Mouse (Mus musculus) left cerebral cortex, adult 18-20 months (tissue): ENCODE data around the gene Fem1b. TPM values are rescaled to one million over a fixed set of nuclear protein-coding genes. Genes with fewer than 3 reads are reported as not detected.
A peak's percentile ranks its signal among the peaks of the same experiment; 100 is the strongest.
"Not testable (repeated sequence)": the region's sequence is repeated elsewhere in the genome, so short reads cannot be mapped to it uniquely, and the experiment has no call there.

Source experiments
- DNase-seq, 2 experiments: peaks; one replicate each; pipeline ENCODE4 v3.0.0; 2021 to 2022; ENCODE audit warnings: low spot score in 2 of 2, mixed read lengths in 1 of 2
- total RNA-seq, 2 experiments: library from RNA; stranded (reverse); gene quantifications; 2 replicates each; pipeline ENCODE4 v1.2.3; 2021

Fem1b gene
- total RNA-seq, 2 experiments from 2014 or later: 109 to 114 TPM

DNA sequence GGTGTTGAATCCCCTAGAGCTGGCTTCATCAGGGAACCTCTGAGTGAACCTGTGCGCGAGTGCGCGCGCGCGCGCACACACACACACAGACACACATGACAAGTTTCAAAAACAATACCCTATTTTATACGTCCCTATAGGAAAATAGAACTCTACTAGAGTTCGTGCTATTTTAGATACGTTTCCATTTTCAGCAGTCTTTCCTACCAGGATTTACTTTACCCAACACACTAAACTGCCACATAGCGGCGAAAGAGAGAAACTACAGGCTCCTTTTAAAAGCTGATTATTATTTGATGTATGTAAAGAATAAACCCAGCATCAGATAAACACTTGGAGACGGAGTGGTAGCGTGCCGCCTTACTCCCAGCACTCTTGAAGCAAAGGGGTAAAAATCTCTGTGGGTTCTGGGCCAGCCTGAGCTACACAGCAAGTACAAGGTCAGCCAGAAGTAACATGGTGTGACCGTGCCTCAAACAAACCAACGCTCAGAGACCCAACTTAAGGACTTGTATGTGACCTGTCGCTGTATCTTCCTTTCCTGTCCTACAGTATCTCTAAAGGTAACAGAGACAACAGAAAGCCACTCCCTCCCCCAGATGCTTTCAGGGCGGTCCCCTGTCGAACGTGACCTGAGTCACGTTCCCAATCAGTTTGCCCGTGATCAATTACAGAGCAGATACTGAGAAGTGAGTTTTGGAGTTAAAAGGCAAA is 16.4 kb upstream of the Fem1b start:
- DNase-seq: peak in 1 of 2 experiments; percentile 35

DNA sequence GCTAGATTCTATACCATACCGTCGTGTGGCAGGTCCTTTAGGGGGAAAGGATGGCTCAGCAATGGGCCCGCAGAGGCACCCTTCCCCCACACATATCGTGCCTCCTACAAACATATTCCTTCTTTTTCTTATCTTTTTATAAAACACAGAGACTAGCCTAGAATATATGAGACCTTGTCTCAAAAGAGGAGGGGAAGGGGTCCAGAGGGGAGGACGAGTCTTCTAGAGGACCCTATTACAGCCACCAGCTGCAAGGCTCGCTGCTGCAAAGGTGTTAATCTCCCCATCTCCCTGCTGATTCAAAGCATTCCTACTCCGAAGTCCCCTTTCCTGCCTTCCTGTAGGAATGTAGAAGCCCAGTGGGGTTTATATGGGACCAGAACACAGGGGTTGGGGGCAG is 14.7 kb upstream of the Fem1b start:
- no peak for DNase-seq

DNA sequence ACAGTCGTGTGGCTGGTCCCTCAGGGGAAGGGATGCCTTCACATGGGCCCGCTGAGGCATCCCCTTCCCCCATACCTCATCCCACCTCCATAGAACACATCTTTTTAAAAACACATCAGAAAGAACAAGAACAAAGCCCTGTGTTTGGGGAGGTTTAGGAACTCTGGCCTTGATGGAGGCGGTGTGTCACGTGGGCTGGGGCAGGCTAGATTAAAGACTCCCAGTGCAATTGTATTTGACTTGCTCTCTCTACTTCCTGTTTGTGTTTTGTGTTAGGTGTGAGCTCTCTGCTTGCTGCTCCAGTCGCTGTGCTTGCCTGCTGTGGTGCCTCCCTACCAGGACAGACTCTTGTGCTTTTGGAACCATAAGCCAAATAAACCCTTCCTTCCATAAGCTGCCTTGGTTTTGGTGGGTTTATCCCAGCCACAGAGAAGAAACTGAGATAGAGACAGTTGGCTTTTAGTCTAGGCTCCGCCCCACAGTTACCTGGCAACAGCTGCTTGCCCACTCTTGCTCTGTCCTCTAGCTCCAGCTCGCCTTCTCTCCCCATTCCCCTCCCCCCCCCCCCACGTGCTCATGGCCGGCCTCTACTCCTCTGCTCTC is 14.2 kb upstream of the Fem1b start:
- DNase-seq: no peak

DNA sequence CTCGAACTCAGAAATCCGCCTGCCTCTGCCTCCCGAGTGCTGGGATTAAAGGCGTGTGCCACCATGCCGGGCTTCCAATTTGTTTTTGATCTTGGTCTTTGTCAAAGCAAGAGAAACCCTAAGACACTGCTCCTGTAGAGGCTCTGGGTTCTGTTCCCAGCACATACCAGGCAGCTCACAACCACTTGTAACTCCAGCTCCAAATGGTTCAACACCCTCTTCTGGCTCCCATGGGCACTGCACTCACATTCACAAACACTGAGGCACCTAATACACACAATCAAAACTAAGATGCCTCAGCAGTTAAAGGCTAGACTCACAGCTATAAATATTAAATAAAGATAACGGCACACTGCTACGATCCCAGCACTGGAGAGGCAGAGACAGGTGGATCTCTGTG is 10.1 kb upstream of the Fem1b start:
- no peak for DNase-seq

DNA sequence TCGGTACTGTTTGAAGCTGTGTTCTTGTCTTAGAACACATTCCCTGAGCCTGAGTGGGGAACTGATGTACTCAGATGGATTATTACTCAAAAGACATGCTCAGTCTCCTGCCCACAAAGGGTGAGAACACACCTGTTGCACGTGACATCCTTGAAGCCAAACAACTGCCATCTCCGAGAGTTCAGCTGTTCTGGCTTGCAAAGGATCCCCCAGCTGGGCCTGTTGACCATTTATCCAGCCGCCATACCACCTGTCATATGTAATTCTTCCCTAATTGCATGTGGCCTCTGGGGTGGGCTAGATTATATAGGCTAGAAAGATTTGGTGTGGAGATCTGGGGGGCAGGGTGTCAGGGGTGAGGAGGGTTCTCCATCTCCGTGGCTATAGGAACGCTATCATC is 9.1 kb upstream of the Fem1b start:
- DNase-seq: no peak

DNA sequence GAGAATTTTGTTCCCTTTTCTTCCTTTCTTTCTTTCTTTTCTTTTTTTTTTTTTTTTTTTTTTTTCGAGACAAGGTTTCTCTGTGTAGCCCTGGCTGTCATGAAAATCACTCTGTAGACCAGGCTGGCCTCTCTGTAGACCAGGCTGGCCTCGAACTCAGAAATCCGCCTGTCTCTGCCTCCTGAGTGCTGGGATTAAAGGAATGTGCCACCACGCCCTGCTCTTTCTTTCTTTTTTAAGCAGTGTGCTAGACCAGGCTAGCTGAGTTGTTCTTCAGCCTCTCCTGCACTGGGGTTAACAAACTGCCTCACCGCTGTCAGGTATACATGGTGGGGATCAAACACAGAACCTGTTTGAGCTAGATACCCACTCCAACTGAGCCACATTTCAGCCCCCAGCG is 8.2 kb upstream of the Fem1b start:
- not testable (repeated sequence) for DNase-seq

DNA sequence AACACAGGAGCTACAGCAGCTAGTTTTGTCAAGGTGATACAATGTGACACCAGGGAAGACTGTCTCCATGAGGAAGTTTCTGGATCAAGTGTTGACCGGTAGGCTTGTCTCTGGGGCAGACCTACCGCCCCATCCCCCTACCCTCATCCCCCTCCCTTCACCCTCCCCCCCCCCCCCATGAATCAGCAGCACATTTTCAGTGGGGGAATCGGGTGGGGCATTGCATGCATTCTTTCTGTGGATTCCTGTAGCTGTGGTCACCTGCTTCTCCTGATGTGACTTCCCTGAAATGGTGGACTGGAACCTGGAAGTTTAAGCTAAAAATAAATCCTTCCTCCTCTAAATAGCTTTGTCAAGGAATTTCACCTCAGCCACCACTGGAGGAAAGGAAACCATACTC is 7.8 kb upstream of the Fem1b start:
- no peak for DNase-seq

DNA sequence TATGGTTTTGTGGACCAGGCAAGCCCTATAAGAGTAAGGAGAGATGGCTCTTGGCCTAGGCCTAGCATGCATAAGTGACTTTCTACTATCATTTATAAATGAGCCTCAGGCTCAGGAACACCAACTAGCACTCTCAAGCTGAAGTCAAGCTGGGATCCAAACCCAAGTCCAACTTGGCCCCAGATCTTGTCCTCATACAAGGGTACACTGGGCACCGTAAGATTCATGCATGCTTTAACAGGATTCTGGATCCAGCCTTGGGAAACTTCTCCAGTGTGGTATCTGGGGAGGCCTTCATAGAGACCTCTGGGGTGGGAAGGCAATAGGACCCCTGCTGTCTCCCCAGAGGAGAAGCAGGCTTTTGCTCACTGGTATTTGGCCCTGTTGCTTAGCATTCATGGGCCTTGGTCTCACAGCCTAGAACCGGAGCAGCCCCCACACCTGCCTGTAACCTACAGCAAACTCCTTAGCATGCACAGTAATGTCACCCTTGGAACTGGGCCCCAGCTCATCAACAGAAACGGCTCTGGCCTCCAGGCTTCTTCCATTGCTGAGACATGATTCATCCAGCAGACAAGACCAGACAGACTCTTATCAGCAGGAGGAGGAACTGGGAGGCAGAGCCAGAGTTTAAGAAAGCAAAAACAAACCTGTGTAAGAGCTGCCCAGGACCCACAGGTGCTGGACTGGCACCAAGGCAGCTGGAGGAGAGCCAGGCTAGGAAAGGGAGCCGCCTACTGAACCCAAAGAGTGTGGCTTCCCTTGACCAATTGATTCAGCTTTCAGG is 6.3 kb upstream of the Fem1b start:
- DNase-seq: no peak

DNA sequence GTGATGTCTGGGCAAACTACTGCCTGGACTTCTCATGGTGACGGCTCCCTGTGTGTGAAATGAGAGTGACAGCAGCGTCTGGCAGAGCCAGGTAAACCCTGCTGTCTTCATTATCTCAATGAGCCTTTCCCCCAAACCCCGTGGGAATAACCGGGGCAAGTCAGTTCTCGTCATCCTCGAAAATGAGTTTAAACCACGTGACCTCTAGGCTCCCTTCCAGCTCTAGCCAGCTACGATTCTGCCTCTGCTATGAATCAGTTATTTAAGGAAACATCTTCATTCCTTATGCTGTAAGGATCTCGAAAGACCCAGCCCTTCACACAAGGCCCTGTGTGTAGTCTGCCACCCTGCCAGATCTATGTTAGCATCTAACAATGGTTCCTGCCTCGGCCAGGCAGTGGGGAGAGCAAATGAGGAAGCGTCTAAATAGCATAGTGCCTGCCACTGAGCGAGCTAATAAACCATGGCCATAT is 5.4 kb upstream of the Fem1b start:
- peak; percentile 32 to 51 for DNase-seq

DNA sequence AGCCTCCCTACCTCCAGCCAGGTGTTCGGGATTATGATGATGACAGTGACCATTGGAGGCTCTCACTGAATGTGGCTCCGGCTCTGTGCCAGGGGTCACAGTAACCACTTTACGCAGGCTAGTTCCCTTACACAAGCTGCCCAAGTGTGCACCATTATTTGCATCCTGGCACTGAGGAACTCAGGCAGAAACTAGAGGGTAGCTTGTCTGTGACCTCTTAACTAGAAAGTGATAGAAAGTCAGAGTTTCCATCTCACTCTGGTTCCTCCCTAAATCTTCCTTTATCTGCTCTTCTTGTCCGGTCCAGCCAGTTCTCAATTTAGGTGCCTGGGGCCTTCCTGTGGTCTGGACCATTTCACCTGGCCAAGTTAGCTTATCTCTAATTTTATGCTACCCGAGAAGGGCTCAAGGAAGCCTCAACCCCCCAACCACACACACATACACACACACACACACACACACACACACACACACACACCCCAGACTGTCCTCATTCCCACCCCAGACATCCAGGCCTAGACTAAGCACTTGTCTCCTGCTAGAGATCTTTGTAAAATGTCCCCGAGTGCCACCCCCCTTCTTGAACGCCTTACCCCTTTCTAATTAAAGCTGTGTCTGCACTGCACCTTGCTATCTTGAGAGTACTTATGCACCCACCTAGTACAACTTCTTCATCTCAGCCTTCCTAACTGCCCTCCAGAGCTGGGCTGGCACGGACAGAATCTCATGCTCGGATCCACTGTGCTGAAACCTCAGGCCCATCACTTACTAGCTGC is 4.8 kb upstream of the Fem1b start:
- no peak for DNase-seq

DNA sequence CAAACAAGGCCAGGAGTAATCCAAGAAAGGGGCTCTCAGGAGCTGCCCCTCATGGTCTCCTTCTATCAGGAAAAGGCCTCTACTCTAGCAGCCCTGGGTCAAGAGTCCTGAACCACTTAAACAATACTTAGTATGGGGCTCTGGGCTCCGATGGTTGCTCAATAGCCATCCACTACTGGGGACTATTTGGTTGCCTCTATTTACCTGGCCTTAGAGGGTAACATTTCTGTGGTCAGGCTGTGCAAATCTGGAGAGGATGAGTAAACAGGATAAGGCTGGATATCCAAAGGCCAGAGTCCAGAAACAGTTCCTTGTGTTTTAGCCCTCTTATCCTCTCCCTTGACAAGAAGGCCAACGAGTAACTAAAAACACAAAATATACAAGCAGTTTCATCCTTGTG is 3.0 kb upstream of the Fem1b start:
- no peak for DNase-seq

DNA sequence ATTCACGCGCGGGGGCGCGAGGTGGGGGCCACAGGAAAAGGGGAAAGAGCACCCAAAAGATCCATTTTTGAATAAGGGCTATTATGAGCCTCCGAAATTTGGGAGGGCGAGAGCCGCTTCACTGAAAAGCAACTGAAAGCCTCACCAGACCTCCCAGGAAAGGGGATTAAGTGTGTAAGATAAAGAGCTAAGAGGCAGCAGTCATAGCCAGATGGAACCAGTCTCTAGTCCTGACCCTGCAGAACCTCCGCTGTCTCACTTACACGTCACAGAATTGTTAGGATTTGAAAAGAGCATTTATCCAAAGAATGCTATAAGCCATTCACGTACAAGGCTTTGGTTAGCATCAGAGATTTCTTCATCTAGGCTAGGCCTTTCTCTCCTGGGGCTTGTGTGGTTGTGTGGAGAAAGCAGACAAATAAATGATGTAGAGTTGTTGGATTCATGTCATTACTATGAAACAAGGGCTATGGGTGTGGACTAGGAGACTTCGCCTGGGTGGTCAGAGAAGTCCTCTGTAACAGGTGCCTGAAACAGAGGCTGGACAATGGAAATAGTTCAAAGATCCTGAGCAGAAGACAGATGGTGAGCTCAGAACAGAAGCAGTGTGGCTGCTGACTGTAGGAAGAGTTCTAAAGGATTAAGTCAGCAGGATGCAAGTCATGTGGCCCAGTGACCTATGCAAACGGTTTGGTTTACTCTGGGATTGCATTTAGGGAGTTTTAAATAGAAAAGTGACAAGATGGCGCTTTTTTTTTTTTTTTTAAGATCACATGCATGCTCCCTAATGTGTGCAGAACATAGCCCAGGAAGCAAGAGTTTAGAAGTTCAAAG is 699 bp upstream of the Fem1b start:
- no peak for DNase-seq

DNA sequence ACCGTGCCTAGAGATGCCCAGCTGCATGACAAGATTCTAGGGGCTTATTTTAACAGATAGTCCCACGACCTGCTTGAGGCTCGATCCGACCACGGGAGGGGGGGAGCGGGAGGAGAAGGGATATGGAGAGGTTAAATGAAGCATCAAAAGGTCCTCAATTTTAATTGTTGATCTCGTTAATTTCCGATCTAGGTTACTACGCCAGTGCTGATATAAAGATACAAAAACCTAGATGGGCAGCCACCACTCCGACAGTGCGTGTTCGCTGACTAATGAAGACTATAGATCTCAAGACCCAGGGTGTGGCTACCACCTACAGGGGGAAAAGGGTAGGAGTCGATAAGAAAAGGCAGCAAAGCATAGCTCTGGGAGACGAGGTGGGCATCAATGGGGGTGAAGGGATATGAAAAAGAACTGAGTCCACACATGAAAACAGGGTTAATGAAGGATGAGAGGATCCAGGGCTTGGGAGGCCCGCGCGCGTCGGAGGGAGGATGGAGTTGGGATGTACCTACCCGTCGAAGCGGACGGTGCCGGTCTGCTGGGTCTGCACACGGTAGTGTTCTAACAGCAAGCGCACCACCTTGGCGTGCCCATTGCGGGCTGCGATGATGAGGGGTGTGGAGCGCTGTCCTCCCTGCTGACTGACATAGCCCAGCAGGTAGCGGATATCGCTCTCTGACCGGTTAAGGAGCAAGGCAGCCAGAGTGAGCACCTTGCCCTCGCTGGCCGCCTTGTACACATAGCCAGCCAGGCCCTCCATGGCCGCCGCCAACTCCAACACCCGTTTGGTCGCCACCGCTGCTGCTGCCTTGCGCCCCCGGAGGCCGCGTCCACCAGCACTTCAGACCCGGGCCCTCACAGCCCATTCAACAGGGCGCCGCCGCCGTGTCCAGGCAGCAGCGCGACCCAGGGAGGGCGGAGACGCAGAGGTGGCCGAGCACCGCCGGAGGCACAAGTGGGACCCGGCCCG is 905 bp downstream of the Fem1b start:
- no peak for DNase-seq

DNA sequence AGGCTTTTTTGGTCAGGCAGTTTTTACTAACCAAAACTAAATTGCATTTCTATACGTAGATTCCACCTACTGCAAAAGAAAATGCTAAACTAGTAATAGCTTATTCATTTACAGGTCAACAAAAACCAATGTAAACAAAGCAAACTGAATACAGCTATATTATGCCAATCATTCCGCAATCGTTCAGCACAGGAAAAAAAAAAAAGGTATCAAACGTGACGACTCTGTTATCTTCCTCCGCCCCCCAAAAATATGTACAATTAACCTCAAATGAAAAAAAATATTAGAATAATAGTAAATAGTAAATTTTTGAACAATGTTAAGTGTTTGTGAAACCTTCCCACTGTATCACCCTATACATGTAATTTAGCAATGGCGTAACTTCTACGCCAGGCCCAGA is 1.6 kb downstream of the Fem1b start:
- DNase-seq: no peak

DNA sequence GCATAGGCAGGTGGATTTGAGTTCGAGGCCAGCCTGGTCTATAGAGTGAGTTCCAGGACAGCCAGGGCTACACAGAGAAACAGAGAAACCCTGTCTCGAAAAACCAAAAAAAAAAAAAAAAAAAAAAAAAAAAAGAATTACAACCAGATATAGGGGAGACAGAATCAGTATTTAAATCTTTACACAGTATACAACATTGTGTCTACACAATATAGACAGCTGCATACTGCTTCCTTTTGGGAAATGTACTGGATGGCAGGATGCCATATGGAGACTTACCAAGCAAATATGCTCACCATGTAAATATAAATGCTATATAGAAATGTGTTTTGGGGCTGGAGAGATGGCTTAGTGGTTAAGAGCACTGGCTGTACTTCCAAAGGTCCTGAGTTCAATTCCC is 12.5 kb downstream of the Fem1b start:
- not testable (repeated sequence) for DNase-seq

DNA sequence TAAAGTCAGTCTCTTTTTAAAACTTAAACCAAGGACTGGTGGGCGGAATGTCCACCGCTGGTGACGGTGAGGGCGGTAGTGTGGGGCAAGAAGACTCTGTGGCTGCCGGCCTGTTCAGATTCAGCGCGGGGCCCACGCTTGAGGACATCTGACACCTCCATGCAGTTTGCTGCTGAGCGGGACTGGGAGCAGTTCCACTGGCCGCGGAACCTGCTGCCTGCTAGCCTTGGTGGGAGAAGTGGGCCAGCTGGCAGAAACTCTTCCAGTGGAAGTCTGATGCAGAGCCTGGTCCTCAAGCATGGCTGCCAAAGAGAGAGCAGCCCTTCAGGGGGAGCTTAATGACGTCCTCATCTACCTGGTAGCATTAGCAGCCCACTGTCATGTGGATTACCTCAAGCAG is 21.9 kb downstream of the Fem1b start:
- peak in 1 of 2 experiments; percentile 51 for DNase-seq

DNA sequence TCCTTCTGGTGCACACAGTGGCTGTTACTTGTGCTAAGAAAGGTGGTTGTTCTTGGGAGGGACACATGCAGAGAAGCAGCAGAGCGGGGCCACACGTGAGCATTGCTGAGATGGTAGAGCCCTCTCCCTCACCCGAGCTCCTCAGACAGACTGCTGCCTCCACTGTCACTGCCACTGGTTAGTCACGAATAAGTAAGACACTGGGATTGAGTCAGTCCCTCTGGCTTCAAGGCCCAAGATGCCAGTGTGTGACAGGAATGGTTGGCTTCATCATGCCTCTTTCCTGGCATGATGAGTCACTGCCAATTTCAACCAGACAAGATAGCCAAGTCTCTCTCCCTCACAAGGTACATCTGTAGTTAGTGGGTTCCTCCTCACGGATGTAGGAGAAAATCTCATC is 25.0 kb downstream of the Fem1b start:
- no peak for DNase-seq

DNA sequence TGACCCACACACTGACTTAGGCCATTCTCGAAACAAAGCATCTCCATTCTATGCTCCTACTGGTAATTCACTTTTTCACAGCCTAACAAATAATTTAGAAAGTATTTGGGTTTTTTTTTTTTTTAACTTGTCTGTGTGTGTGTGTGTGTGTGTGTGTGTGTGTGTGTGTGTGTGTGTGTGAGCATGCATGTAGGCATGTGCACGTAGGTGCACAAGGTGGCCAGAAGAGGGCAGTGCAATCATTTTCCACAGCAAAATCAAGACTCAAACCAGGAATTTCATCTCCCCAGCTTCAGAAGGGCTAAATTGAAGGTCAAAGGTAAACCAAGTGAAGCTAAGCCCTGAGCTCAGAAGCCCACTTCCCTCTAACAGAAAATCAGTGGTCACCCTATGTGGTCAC is 27.5 kb downstream of the Fem1b start:
- no peak for DNase-seq
